Mouse (Mus musculus): ENCODE measurements around the gene Pitpna.

Gene Pitpna

DNA sequence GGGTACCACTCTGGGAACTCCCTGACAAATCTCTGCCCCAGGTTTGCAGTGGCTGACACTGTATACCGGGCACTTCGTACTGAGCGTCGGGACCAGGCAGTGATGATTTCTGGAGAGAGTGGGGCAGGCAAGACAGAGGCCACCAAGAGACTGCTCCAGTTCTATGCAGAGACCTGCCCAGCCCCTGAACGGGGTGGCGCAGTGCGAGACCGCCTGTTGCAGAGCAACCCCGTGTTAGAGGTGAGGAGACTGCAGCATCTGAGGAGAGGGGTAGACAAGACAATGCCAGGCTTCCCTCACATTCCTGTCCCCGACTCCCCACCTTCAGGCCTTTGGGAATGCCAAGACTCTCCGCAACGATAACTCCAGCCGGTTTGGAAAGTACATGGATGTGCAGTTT, 70.4 kb downstream of the Pitpna start:
- DNase-seq (ENCODE audit: low spot score): no peak

GRCm38 (mm10) chr11:75658996-75659750, 71.3 kb downstream of the Pitpna start:
- no peak for DNase-seq (ENCODE audit: low spot score)

GRCm38 (mm10) chr11:75660081-75660590, 72.2 kb downstream of the Pitpna start:
- DNase-seq (ENCODE audit: low spot score): no peak

DNA sequence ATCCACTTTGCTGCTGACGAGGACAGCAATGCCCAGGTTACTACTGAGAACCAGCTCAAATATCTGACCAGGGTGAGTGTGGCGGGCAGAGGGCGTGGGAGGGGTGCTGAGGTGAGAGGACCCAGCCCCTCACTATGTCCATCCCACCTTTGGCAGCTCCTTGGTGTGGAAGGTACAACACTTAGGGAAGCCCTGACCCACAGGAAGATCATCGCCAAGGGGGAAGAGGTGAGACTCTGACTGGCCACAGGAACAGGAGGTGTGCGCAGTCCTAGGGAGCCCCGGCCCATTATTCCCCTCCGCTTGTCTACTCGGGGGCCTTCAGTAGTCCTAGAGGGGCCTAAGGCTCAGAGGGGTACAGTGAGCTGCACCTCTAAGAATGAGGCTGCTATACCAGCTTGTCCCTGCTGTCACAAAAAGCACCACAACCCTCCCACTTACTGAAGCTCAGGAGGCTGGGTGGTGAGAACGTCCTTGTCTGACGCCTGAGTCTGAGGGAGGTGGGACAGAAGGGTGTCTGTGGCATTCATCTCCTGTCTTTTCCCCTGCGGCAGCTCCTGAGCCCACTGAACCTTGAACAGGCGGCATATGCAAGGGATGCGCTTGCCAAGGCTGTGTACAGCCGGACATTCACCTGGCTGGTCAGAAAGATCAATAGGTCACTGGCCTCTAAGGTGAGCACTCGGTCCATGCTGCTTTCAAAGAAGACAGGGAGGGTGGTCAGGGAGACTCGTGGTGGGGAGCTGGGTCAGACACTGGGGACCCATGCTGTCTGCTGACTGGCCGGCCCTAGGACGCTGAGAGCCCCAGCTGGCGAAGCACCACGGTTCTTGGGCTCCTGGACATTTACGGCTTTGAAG, 73.3 kb downstream of the Pitpna start:
- no peak for DNase-seq (ENCODE audit: low spot score)

- DNase-seq (ENCODE audit: low spot score): no peak
Observed at GRCm38 (mm10) chr11:75662131-75662530, 74.2 kb downstream of the Pitpna start.

GRCm38 (mm10) chr11:75666296-75666695, 78.4 kb downstream of the Pitpna start:
- DNase-seq (ENCODE audit: low spot score): no peak

DNA sequence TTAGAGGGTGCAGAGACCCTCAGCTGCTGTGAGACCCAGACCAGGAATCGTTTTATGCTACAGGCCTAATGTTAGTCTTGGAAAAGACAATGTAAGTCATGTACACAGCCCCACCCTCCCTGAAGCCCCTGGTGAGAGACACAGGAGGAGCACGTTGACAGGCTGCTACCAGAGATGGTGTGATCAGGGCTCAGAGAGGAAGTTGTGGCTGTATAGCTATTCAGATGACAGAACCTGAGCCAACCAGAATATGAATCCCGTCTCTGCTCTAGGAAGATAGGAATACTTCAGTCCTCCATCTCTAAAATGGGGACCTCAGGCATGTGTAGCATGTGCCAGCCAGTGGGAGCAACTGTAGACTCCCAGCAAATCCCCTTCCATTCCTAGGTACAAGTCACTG, 80.7 kb downstream of the Pitpna start:
- DNase-seq (ENCODE audit: low spot score): no peak

- no peak for DNase-seq (ENCODE audit: low spot score)
Observed at GRCm38 (mm10) chr11:75669176-75669852, 81.4 kb downstream of the Pitpna start.

- no peak for DNase-seq (ENCODE audit: low spot score)
Observed at GRCm38 (mm10) chr11:75669853-75670200, 81.9 kb downstream of the Pitpna start.

- DNase-seq (ENCODE audit: low spot score): no peak
Observed at GRCm38 (mm10) chr11:75671426-75672180, 83.7 kb downstream of the Pitpna start.

GRCm38 (mm10) chr11:75673411-75673810, 85.5 kb downstream of the Pitpna start:
- DNase-seq (ENCODE audit: low spot score): no peak

GRCm38 (mm10) chr11:75674875-75675274, 87.0 kb downstream of the Pitpna start:
- no peak for DNase-seq (ENCODE audit: low spot score)

- DNase-seq (ENCODE audit: low spot score): no peak
Observed at GRCm38 (mm10) chr11:75677881-75678746, 90.2 kb downstream of the Pitpna start.
